Mouse (Mus musculus) liver, embryonic 12.5 days (tissue): ENCODE measurements at regions not wholly inside any gene's neighbourhood (a gene's known extent, or its start where the extent isn't known, plus 50 kb on each side); places are given as distances from the start of the nearest gene placed in this dataset.

Experiments
- ATAC-seq: fragments of 200-750 bp; cut with Nextera tagmentation; 2 replicates; pipeline ENCODE4 v1.8.0; 2017; ENCODE audit warnings: moderate number of reproducible peaks, mild to moderate bottlenecking, moderate library complexity
- H3K27ac ChIP-seq: fragments of 300-500 bp; sonication (generic); 2 replicates; pipeline ENCODE4 v1.5.1; 2016; ENCODE audit warnings: mild to moderate bottlenecking
- H3K27me3 ChIP-seq: fragments of 300-500 bp; sonication (generic); replicated peaks from 2 replicates; pipeline ENCODE4 v1.6.1; 2016; ENCODE audit warnings: mild to moderate bottlenecking, moderate library complexity
- H3K36me3 ChIP-seq: fragments of 300-500 bp; sonication (generic); 2 replicates; pipeline ENCODE4 v1.6.1; 2016; ENCODE audit warnings: mild to moderate bottlenecking, moderate library complexity
- H3K4me1 ChIP-seq: fragments of 300-500 bp; sonication (generic); 2 replicates; pipeline ENCODE4 v1.6.1; 2016
- H3K4me2 ChIP-seq: fragments of 300-500 bp; sonication (generic); 2 replicates; pipeline ENCODE4 v1.6.1; 2016; ENCODE audit warnings: mild to moderate bottlenecking, moderate library complexity
- H3K4me3 ChIP-seq: fragments of 300-500 bp; sonication (generic); 2 replicates; pipeline ENCODE4 v1.5.1; 2016; ENCODE audit warnings: mild to moderate bottlenecking, moderate library complexity
- H3K9ac ChIP-seq: fragments of 300-500 bp; sonication (generic); 2 replicates; pipeline ENCODE4 v1.6.1; 2016; ENCODE audit warnings: mild to moderate bottlenecking, moderate library complexity
- H3K9me3 ChIP-seq: fragments of 300-500 bp; sonication (generic); replicated peaks from 2 replicates; pipeline ENCODE4 v1.6.1; 2016; ENCODE audit warnings: mild to moderate bottlenecking, moderate library complexity
- WGBS: fragments of 180-500 bp; shearing (Covaris S2); methylation state at CpG from one replicate; pipeline ENCODE4 v1.1.7; 2016; ENCODE audit not compliant: insufficient replicate concordance; 5-methylcytosine and 5-hydroxymethylcytosine counted together

DNA sequence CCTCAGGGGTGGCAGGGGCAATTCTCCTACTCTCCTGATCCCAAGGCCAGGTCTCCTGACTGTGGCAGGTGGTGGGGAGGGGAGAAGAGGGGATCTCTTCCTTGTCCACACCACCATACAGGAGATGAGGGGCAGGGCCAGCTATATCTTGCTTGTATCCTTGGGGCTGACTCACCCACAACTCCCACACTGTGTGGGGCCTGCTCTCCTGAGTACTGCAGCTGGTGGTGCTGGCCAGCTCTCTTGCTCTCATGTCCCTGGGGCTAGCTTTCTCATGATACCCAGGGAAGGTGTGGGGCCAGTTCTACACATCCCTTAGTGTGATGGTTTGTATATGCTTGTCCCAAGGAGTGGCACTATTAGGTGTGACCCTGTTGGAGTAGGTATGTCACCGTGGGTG, 177.4 kb downstream of the Shq1 start:
- ATAC-seq = no peak
- WGBS = 40% methylated on average over 1 of the region's 1 CpGs

DNA sequence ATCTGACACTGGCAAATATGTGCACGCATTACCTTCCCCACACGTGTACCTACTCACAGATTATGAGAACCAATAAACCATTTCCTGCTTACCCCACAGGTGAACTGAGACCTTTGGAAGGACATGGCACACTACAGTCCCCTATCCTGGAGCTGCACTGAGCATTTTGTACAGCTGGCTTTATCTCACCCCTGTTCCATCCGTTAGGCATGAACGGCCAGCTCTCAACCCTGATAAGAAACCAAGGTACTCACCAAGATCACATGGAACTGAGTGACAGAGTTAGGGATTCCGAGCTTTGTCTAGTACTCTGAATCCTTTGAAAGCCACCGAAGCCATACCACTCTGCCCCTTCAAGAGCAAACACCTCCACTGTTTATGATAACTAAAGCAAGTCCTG, 179.1 kb downstream of the Shq1 start:
- no peak overlapping the region for H3K4me2 ChIP-seq
- no peaks in the 10 kb centered on the region for H3K9me3 ChIP-seq
- no peaks in the 10 kb centered on the region for H3K36me3 ChIP-seq
- H3K4me1 ChIP-seq = no peaks in the 10 kb centered on the region
- H3K4me3 ChIP-seq = no peak overlapping the region
- WGBS = 52% methylated on average over 6 of the region's 6 CpGs
- no peak overlapping the region for H3K27ac ChIP-seq
- no peaks in the 10 kb centered on the region for H3K27me3 ChIP-seq
- no peak overlapping the region for H3K9ac ChIP-seq
- no peak for ATAC-seq

More for the DNA sequence above, 177.4 kb downstream of the Shq1 start:
- Histone ChIP-seq H3K27ac (no peak overlapping the region), H3K4me2 (no peak overlapping the region), H3K4me3 (no peak overlapping the region), H3K9ac (no peak overlapping the region), H3K27me3 (no peaks in the 10 kb centered on the region), H3K9me3 (no peaks in the 10 kb centered on the region), H3K36me3 (no peaks in the 10 kb centered on the region), H3K4me1 (no peaks in the 10 kb centered on the region)

DNA sequence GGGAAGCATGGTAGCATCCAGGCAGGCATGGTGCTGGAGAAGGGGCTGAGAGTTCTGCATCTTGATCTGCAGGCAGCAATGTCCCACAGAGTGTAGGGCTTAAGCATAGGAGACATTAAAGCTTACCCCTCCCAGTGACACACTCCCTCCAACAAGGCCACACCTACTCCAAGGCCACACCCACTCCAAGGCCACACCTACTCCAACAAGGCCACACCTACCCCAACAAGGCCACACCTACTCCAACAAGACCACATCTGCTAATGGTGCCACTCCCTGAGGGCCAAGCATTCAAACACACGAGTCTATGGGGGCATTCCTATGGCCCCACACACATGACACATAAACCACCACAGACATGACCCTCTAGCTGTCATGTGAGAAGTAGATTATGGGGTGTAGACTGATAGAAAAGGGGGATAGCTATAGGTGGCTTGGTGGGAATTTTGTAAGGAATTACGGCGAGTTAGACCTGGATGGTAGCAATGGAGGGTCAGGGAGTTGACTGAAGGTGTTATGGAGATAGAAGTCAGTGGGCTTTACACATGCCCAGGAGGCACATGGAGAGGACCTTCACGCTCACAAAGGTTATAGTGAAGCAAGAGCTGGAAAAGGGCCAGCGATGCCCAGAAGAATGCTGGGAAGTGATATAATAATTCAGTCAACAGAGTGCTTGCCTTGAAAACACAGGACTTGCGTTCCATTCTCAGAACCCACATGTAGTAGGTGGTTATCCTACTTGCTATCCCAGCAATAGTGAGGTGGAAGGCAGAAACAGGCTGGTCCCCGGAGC, 179.8 kb downstream of the Shq1 start:
- Histone ChIP-seq H3K9me3 (no peaks in the 10 kb centered on the region), H3K4me3 (no peak overlapping the region), H3K27me3 (no peaks in the 10 kb centered on the region), H3K9ac (no peak overlapping the region), H3K4me1 (no peaks in the 10 kb centered on the region), H3K4me2 (no peak overlapping the region), H3K36me3 (no peaks in the 10 kb centered on the region), H3K27ac (no peak overlapping the region)
- no peak for ATAC-seq
- WGBS = 74% methylated on average over 7 of the region's 7 CpGs

DNA sequence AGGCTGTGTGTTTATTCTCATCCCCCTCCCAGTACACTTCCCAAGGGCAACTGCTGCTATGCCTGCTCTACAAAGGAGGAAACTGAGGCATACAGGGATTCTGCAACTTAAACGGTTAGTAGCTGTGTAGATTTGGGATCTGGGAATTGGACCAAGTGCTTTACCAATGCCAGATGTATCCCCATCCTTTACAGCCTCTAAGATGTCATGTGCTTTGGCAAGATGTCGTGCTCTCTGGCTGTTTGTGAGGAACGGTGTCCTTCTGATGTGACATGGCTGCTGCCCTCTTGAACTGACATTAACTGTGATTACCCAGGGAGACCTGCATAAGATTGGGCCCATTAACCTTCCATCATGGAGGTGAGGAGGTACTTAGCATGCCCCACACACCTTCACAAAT, 187.1 kb downstream of the Shq1 start:
- 55% methylated on average over 3 of the region's 3 CpGs for WGBS
- no peak overlapping the region for H3K4me3 ChIP-seq

DNA sequence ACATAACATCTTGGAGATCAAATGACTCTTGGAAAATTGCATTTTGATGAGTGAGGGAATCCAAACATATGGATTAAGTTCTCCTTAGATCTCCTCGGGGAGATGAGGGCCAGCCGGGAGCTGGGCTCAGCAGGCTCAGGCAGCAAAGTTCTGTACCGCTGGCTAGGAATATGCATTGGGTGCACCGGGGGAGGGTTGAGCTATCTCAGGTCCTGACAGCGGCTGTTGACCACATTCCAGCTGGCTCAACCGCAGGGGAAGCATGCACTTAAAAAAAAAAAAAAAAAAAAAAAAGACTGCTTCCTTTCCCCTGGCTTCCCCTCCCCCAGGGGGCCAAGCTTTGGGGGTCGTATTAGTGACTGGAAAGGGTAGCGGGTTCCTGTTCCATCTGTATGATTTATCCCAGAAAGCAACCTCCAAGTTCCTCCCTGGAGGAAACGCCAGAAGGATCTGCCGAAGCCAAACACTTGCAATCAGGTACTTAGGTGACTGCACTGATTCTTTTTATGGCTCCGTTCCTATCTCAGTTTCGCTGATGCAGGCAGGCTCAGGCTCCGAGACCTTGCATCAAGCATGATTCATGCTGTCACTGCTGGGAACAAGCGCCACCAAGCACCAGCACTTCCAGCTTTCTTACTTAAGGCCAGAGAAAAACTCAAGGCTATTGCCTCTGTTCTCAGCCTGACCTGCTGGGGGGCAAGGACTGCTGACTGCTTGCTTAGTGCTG, 187.7 kb downstream of the Shq1 start:
- H3K4me1 ChIP-seq = peaks cover 10% of the 10 kb centered on the region
- no peak overlapping the region for H3K9ac ChIP-seq
- H3K27me3 ChIP-seq = peaks cover 17% of the 10 kb centered on the region; the same call in 1 of the 2 replicates
- no peak overlapping the region for H3K4me3 ChIP-seq
- H3K27ac ChIP-seq = no peak overlapping the region
- no peak for ATAC-seq
- no peaks in the 10 kb centered on the region for H3K9me3 ChIP-seq
- H3K4me2 ChIP-seq = no peak overlapping the region
- 2% methylated on average over 14 of the region's 14 CpGs for WGBS
- no peaks in the 10 kb centered on the region for H3K36me3 ChIP-seq

More for the DNA sequence above, 187.1 kb downstream of the Shq1 start:
- H3K9me3 ChIP-seq = no peaks in the 10 kb centered on the region
- H3K27me3 ChIP-seq = peaks cover 17% of the 10 kb centered on the region; the same call in 1 of the 2 replicates
- ATAC-seq = no peak
- H3K36me3 ChIP-seq = no peaks in the 10 kb centered on the region
- no peak overlapping the region for H3K9ac ChIP-seq
- H3K4me2 ChIP-seq = no peak overlapping the region
- H3K4me1 ChIP-seq = peaks cover 10% of the 10 kb centered on the region
- no peak overlapping the region for H3K27ac ChIP-seq

DNA sequence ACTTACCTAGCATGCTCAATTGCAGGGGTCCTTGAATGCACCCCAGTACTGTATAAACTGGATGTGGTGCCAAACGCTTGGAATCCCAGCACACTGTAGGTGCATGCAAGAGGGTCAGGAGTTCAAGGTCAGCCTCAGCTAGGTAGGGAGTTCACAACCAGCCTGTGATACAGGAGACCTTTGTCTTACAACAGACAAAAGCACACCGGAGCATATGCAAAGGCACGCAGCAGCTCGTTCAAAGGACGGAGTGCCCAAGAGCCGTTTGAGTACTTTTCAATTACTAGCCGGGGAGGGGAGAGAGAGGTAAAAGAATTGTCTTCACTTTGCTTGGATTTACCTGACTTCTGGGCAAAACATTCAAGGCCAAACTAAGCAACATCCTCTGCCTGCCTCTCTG, 188.4 kb downstream of the Shq1 start:
- H3K4me2 ChIP-seq = no peak overlapping the region
- H3K27me3 ChIP-seq = peaks cover 17% of the 10 kb centered on the region; the same call in 1 of the 2 replicates
- H3K9me3 ChIP-seq = no peaks in the 10 kb centered on the region
- 26% methylated on average over 7 of the region's 7 CpGs for whole genome bisulfite sequencing
- no peak overlapping the region for H3K9ac ChIP-seq
- H3K4me1 ChIP-seq = peaks cover 10% of the 10 kb centered on the region
- ATAC-seq = no peak
- no peaks in the 10 kb centered on the region for H3K36me3 ChIP-seq
- no peak overlapping the region for H3K27ac ChIP-seq
- H3K4me3 ChIP-seq = no peak overlapping the region

DNA sequence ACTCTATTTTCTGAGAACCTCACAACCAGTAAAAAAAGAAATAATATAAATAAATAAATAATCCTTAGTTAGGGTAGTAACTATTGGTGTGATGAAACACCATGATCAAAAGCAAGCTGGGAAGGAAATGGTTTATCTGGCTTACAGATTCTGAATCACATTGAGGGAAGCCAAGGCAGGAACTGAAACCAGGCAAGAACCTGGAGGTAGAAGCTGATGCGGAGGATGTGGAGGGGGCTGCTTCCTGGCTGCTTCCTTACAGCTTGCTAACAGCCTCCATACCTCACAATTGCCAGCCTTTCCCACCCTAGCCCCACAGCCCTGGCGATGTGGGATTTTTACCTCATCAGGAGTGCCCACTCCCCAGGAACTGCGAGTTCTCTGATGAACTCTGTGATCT, 190.4 kb downstream of the Shq1 start:
- Histone ChIP-seq H3K9me3 (no peaks in the 10 kb centered on the region), H3K4me2 (no peak overlapping the region), H3K4me1 (peaks cover 10% of the 10 kb centered on the region), H3K36me3 (no peaks in the 10 kb centered on the region), H3K27me3 (peaks cover 17% of the 10 kb centered on the region; the same call in 1 of the 2 replicates), H3K4me3 (no peak overlapping the region), H3K9ac (no peak overlapping the region), H3K27ac (no peak overlapping the region)
- no peak for ATAC-seq
- WGBS = 17% methylated on average over 3 of the region's 3 CpGs

DNA sequence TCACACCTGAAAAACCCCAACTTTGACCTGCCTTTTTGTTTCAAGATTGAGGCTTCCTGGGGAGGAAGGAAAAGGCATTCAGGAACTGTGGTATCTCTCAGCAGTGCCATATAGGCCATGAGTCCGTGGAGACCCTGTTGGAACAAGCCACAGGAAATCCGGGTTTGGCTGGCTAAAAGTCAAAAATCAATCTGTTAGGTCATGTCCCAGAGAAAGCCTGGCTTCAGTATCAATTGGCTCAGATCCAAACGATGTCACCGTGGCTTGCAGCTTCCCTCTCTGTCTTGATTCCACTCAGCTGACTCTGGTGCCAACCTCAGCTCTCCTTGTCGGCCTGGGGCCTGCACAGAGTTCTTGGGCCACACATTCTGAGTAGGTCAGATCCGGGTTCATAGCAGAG, 191.1 kb downstream of the Shq1 start:
- Histone ChIP-seq H3K36me3 (no peaks in the 10 kb centered on the region), H3K27ac (no peak overlapping the region), H3K4me1 (peaks cover 10% of the 10 kb centered on the region), H3K4me3 (no peak overlapping the region), H3K9me3 (no peaks in the 10 kb centered on the region), H3K9ac (no peak overlapping the region), H3K4me2 (no peak overlapping the region), H3K27me3 (peaks cover 17% of the 10 kb centered on the region; the same call in 1 of the 2 replicates)
- 16% methylated on average over 6 of the region's 6 CpGs for WGBS
- ATAC-seq = no peak

DNA sequence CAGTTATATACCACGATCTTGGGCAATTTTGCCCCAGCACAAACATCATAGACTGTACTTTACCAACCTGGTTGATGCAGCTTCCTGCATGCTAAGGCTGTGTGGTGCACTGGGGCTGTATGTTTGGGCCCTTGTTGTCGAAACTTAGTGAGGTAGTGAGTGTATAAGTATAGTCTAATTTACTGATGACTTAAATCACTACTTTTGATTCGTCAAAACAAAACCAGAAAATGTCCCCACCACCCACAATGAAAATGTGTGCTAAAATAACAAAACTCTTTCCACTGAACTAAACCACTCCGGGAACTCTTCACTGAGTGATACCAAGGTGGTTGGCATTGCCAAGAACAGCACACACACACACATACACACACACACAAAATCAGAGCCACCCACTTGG, 191.5 kb downstream of the Shq1 start:
- Histone ChIP-seq H3K27me3 (peaks cover 17% of the 10 kb centered on the region; the same call in 1 of the 2 replicates), H3K9ac (no peak overlapping the region), H3K4me1 (peaks cover 10% of the 10 kb centered on the region), H3K9me3 (no peaks in the 10 kb centered on the region), H3K27ac (no peak overlapping the region), H3K36me3 (no peaks in the 10 kb centered on the region), H3K4me3 (no peak overlapping the region), H3K4me2 (no peak overlapping the region)
- ATAC-seq = no peak
- WGBS = 52% methylated on average over 4 of the region's 4 CpGs

DNA sequence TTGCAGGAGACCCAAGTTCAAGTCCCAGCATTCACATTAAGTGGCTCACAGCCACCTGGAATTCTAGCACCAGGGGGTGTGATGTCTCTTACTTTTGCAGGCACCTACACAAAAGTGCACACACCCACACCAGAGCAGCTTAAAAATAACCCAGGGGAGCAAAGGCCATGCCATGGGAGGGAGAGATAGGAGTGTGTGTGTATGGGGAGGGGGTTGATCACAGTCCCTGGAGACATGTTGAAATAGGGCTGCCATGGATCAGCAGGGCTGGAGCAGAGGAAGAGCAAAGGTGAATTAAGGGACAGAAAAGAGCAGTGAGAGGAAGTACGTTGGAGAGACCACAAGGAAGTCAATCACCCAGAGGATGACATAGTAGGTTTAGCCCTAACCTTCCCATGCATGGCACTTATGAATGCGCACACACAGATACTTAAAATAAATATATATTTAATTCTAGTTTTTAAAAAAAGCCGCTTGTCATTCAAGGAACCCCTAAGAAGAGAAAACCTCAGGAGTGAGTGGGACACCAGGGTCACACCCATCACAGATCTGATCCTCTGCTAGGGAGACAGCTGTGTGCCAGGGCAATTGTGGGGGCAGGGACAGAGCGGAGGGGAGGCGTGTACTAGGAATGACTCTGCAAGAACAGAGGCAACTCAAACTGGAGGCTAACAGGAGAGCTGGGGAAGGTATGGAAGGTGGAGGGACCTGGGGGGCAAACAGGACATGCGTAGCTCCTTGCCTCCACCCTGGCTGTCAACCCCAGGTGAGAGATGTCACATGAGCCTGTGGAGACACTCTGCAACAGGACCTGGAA, 189.5 kb upstream of the Rybp start:
- Histone ChIP-seq H3K27ac (no peak overlapping the region), H3K4me1 (no peaks in the 10 kb centered on the region), H3K4me2 (no peak overlapping the region), H3K9me3 (peaks cover 7% of the 10 kb centered on the region; the same call in 1 of the 2 replicates), H3K36me3 (no peaks in the 10 kb centered on the region), H3K27me3 (no peaks in the 10 kb centered on the region; the same call in 1 of the 2 replicates), H3K4me3 (no peak overlapping the region), H3K9ac (no peak overlapping the region)
- 44% methylated on average over 6 of the region's 6 CpGs for WGBS
- ATAC-seq = peak; percentile 60

DNA sequence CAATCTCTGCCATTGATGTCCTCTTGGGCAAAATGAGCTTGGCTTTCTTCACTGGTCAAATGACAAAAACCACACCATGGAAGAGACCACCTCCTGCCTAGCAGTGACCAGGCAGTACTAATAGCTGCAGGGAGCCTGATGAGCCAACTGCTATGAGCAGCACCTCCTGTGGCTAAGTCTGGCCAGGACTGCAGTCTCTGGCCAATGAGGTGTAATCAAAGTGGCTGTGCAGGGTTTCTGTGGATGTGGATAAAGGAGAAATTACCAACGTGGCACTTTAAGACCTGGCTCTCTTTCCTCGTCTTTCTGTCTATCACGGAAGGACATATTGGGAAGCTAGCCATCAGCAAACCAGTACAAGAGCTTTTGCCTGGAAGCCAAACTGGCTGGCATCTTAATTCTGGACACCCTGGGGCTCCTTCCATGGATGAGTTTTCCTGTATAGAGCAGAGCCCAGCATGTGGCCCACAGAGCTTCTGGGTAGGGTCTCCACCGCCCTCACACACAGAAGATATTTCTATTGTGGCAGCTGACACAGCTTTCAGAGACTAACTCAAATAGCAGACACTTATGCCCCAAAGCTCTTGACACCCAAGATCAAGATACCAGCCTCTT, 188.2 kb upstream of the Rybp start:
- H3K4me1 ChIP-seq = no peaks in the 10 kb centered on the region
- no peak overlapping the region for H3K4me2 ChIP-seq
- no peak overlapping the region for H3K9ac ChIP-seq
- H3K4me3 ChIP-seq = no peak overlapping the region
- H3K9me3 ChIP-seq = peaks cover 11% of the 10 kb centered on the region; the same call in 1 of the 2 replicates
- no peak for ATAC-seq
- 59% methylated on average over 4 of the region's 4 CpGs for WGBS
- no peaks in the 10 kb centered on the region for H3K36me3 ChIP-seq
- no peaks in the 10 kb centered on the region; the same call in 1 of the 2 replicates for H3K27me3 ChIP-seq
- H3K27ac ChIP-seq = no peak overlapping the region
